Mouse (Mus musculus) gastrocnemius, postnatal 36 days (tissue): ENCODE results near the gene Vmn1r148. TPM values are rescaled to one million over a fixed set of nuclear protein-coding genes. Genes with fewer than 3 reads are reported as not detected.
"Not testable (repeated sequence)": the region's sequence is repeated elsewhere in the genome, so short reads cannot be mapped to it uniquely, and the experiment has no call there.

ENCODE experiments used
- DNase-seq, 2 experiments: peaks; one replicate each; pipeline ENCODE4 v3.0.0; 2022
- intact Hi-C: fragments of 180-260 bp; cut with DNase I; formaldehyde crosslinking; loops from one replicate; pipeline ENCODE4 v1.15.1; 2025
- long read RNA-seq, 2 experiments: library from polyadenylated mRNA; stranded (forward); transcript quantifications; one replicate each; pipeline ENCODE4 v2.0.0; 2021
- total RNA-seq, 2 experiments: library from RNA; stranded (reverse); gene quantifications; 2 replicates each; pipeline ENCODE4 v1.2.3; 2021

Vmn1r148 gene
- not detected for total RNA-seq
- long read RNA-seq, experiment 1: 0 reads
- long read RNA-seq, experiment 2: 0 reads

DNA sequence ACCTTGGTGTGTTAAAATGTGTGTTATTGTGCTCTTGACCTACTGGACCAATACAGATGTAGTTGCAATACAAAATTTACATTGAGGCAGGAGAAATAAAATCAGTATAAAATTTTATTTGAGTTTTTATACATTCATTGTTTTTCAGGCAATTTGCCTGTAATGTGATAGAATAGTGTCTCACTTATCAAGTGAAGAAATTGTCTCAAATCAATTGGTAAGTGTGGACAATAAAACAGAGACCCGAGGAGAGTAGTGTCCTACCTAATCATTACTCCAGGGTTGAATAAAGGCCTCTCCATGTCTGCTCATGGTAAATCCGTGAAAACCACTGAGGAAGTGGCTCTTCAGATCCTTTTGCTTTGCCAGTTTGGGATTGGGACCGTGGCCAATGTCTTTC, at the start of gene Vmn1r148:
Gene Vmn1r148, plus strand, starts transcription at position 301 of the 400 bp plus-strand sequence.
- intact Hi-C loops, DNase-seq: not testable (repeated sequence)

GRCm38 (mm10) chr7:22370939-22371338, 42.4 kb upstream of the Vmn1r148 start, which contains the start of gene Gm8660:
TSS of gene Gm8660 (minus strand) at chr7:22371039.
- intact Hi-C loops, DNase-seq: not testable (repeated sequence)

- DNase-seq, intact Hi-C loops: not testable (repeated sequence)
Observed at GRCm38 (mm10) chr7:22438129-22438528, 24.7 kb downstream of the Vmn1r148 start, which contains the start of gene Vmn1r149. TSS of gene Vmn1r149 (minus strand) at chr7:22438229.

GRCm38 (mm10) chr7:22463975-22464374, 50.6 kb downstream of the Vmn1r148 start, which contains the start of gene Gm10665:
TSS of gene Gm10665 (minus strand) at chr7:22464075.
- DNase-seq, intact Hi-C loops: not testable (repeated sequence)

Other genes with a start within 250 kb of the Vmn1r148 start
- not detected for gene Vmn1r142, start 249.5 kb upstream of the Vmn1r148 start, total RNA-seq
- gene Vmn1r143, start 224.2 kb upstream of the Vmn1r148 start, total RNA-seq: not detected
- gene Gm8653, start 212.3 kb upstream of the Vmn1r148 start, total RNA-seq: not detected
- gene Gm8453, start 184.1 kb upstream of the Vmn1r148 start, total RNA-seq: not detected
- gene Gm4187, start 83.9 kb upstream of the Vmn1r148 start, total RNA-seq: not detected
- not detected for gene Gm8660, start 42.5 kb upstream of the Vmn1r148 start, total RNA-seq
- not detected for gene Vmn1r149, start 24.6 kb downstream of the Vmn1r148 start, total RNA-seq
- gene Gm10665, start 50.5 kb downstream of the Vmn1r148 start, total RNA-seq: not detected
- gene Vmn1r151, start 86.1 kb downstream of the Vmn1r148 start, total RNA-seq: not detected
- gene Vmn1r152, start 109.4 kb downstream of the Vmn1r148 start, total RNA-seq: not detected
- gene Gm8677, start 121.3 kb downstream of the Vmn1r148 start, total RNA-seq: not detected
- not detected for gene Gm4201, start 151.8 kb downstream of the Vmn1r148 start, total RNA-seq
- gene Gm4565, start 174.5 kb downstream of the Vmn1r148 start, total RNA-seq: not detected
- not detected for gene Vmn1r155, start 244.4 kb downstream of the Vmn1r148 start, total RNA-seq